Mouse (Mus musculus): ENCODE results near the gene Tomm40.

DNA sequence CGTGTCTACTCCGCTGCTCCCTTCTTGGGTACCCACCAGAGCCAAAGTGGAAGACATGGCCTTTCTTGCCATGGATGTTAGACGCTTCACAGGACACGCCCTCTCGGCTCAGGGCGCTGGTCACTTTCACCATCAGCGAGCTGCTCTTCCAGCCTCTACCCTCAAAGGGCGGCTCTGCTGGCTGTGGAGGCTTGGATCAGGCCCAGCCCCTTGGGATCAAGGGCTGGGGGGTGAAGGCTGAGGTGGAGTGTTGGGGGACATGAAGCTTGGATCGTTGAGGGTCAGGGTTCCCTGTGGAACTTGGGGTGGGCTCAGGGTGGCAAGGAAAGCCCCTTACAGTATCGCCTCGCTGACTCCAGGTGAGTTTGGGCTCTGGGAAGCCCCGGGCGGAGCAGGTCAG is 43.4 kb upstream of the Tomm40 start:
- no peak for TF ChIP-seq CTCF (IDR thresholded peaks at IDR 0.05; ENCODE audit: low read depth, low read length)
- TF ChIP-seq POLR2A (IDR thresholded peaks at IDR 0.05; ENCODE audit: extremely low read depth, insufficient read depth, low read length): no peak

Measured in liver, adult 2 months (tissue).